Mouse (Mus musculus): ENCODE results near the gene Henmt1. TPM values are rescaled to one million over a fixed set of nuclear protein-coding genes. Genes with fewer than 3 reads are reported as not detected.

The Henmt1 gene
- polyA plus RNA-seq, 1 experiment from 2014 or later, result 0.45 TPM

GRCm38 (mm10) chr3:108933557-108933956, 6.1 kb upstream of the Henmt1 start:
- WGBS, result 91% methylated on average over 6 of the region's 6 CpGs
- no peak for ATAC-seq (ENCODE audit: low FRiP score, low TSS enrichment)
- no peaks in the 10 kb centered on the region for H3K36me3 ChIP-seq (ENCODE audit: insufficient read depth, low read length)

GRCm38 (mm10) chr3:108938691-108939090, 982 bp upstream of the Henmt1 start:
- no peak for ATAC-seq (ENCODE audit: low FRiP score, low TSS enrichment)
- Histone ChIP-seq H3K4me3 (ENCODE audit: low read length) (no peak overlapping the region), H3K27me3 (ENCODE audit: insufficient read depth, low read length) (no peaks in the 10 kb centered on the region), H3K9ac (replicated peaks; ENCODE audit: low read length) (no peak overlapping the region), H3K4me1 (ENCODE audit: insufficient read depth, low read length) (no peaks in the 10 kb centered on the region), H3K4me2 (replicated peaks; ENCODE audit: low read depth, low read length) (no peak overlapping the region), H3K27ac (ENCODE audit: low read length) (no peak overlapping the region), H3K36me3 (ENCODE audit: insufficient read depth, low read length) (no peaks in the 10 kb centered on the region), H3K9me3 (ENCODE audit: low read length) (peaks cover 12% of the 10 kb centered on the region)
- 87% methylated on average over 5 of the region's 5 CpGs for WGBS

More at GRCm38 (mm10) chr3:108933557-108933956, 6.1 kb upstream of the Henmt1 start:
- Histone ChIP-seq H3K9ac (replicated peaks; ENCODE audit: low read length) (no peak overlapping the region), H3K27ac (ENCODE audit: low read length) (no peak overlapping the region), H3K4me2 (replicated peaks; ENCODE audit: low read depth, low read length) (no peak overlapping the region), H3K4me1 (ENCODE audit: insufficient read depth, low read length) (no peaks in the 10 kb centered on the region), H3K9me3 (ENCODE audit: low read length) (peaks cover 9% of the 10 kb centered on the region), H3K4me3 (ENCODE audit: low read length) (no peak overlapping the region), H3K27me3 (ENCODE audit: insufficient read depth, low read length) (no peaks in the 10 kb centered on the region)

- Histone ChIP-seq H3K4me1 (ENCODE audit: insufficient read depth, low read length) (no peaks in the 10 kb centered on the region), H3K4me2 (replicated peaks; ENCODE audit: low read depth, low read length) (peak within 1 kb of the TSS; percentile 53), H3K36me3 (ENCODE audit: insufficient read depth, low read length) (no peaks in the 10 kb centered on the region), H3K9ac (replicated peaks; ENCODE audit: low read length) (peak within 1 kb of the TSS; percentile 46; the same call in 1 of the 2 replicates), H3K27me3 (ENCODE audit: insufficient read depth, low read length) (no peaks in the 10 kb centered on the region), H3K27ac (ENCODE audit: low read length) (no peak within 1 kb of the TSS), H3K4me3 (ENCODE audit: low read length) (peak within 1 kb of the TSS; percentile 36), H3K9me3 (ENCODE audit: low read length) (peaks cover 12% of the 10 kb centered on the region)
- 54% methylated on average over 46 of the region's 59 CpGs for WGBS
- ATAC-seq (ENCODE audit: low FRiP score, low TSS enrichment), result peak; percentile 84
These were observed 444 bp downstream of the Henmt1 start, which contains the start of gene Gm9857 for GRCm38 (mm10) chr3:108940001-108940633. Gene Gm9857 (minus strand): TSS chr3:108940445.

GRCm38 (mm10) chr3:108940996-108941395, 1.3 kb downstream of the Henmt1 start:
- 81% methylated on average over 10 of the region's 10 CpGs for WGBS
- H3K4me3 ChIP-seq (ENCODE audit: low read length), result no peak overlapping the region
- no peaks in the 10 kb centered on the region for H3K36me3 ChIP-seq (ENCODE audit: insufficient read depth, low read length)
- H3K4me1 ChIP-seq (ENCODE audit: insufficient read depth, low read length), result no peaks in the 10 kb centered on the region
- no peak overlapping the region for H3K9ac ChIP-seq (replicated peaks; ENCODE audit: low read length)
- H3K4me2 ChIP-seq (replicated peaks; ENCODE audit: low read depth, low read length), result no peak overlapping the region
- H3K27ac ChIP-seq (ENCODE audit: low read length), result no peak overlapping the region
- no peaks in the 10 kb centered on the region for H3K27me3 ChIP-seq (ENCODE audit: insufficient read depth, low read length)
- ATAC-seq (ENCODE audit: low FRiP score, low TSS enrichment), result no peak
- peaks cover 12% of the 10 kb centered on the region for H3K9me3 ChIP-seq (ENCODE audit: low read length)

DNA sequence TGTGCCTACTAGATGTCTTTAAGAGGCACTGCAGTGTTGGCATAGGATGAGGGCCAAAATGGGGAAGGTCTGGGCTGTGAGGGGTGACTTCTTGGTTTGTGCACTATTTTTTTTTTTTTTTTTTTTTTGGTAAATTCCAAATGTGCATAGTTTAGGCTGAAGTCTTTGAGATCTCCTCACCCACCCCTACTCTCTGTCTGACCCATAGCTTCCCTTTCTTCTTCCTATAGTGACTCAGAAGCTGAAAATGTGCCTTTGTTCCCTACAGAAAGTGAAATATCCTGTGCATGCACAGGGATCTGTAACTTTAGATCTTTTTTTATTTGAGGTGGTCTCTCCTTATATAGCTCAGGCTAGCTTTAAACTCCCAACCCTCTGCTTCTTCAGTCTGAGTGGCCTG, 18.3 kb downstream of the Henmt1 start:
- H3K36me3 ChIP-seq (ENCODE audit: insufficient read depth, low read length), result no peaks in the 10 kb centered on the region
- H3K4me3 ChIP-seq (ENCODE audit: low read length), result no peak overlapping the region
- no peak for ATAC-seq (ENCODE audit: low FRiP score, low TSS enrichment)
- no peak overlapping the region for H3K27ac ChIP-seq (ENCODE audit: low read length)
- H3K9me3 ChIP-seq (ENCODE audit: low read length), result no peaks in the 10 kb centered on the region
- H3K27me3 ChIP-seq (ENCODE audit: insufficient read depth, low read length), result no peaks in the 10 kb centered on the region
- 0 out of 2 replicates have a peak, but pooled peaks cover 4% of the 10 kb centered on the region for H3K4me1 ChIP-seq (ENCODE audit: insufficient read depth, low read length)
- H3K4me2 ChIP-seq (replicated peaks; ENCODE audit: low read depth, low read length), result no peak overlapping the region
- H3K9ac ChIP-seq (replicated peaks; ENCODE audit: low read length), result no peak overlapping the region

DNA sequence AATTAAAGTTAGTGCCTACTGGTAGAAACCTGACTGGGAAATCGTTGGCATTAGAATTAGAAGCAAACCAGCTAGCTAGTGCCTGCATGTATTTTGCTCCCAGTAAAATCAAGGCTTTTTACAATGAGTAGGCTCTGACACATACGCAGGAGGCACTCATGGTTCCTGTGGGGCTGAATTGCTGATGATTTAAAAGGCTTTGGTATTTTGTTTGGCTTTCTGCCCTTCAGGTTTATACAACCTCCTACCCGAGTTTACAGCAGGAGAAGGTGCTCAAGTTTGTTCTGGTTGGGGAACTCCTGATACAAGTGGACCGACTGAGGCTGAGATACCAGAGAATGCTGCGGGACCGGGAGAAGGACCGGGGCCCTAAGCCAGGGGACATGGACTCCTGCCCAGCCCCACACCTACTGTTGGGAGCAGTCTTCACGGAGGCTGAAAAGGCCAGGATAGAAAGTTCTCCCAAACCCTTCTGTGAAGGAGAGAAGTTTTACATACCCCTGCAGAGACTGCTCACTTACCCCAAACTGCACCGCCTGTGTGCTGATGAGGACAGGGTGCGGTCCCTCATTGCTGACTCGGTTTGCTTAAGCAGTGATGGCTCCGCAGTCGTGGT, 20.1 kb downstream of the Henmt1 start:
- H3K9ac ChIP-seq (replicated peaks; ENCODE audit: low read length), result no peak overlapping the region
- H3K4me3 ChIP-seq (ENCODE audit: low read length), result no peak overlapping the region
- 67% methylated on average over 13 of the region's 13 CpGs for WGBS
- H3K27me3 ChIP-seq (ENCODE audit: insufficient read depth, low read length), result no peaks in the 10 kb centered on the region
- no peaks in the 10 kb centered on the region for H3K36me3 ChIP-seq (ENCODE audit: insufficient read depth, low read length)
- 0 out of 2 replicates have a peak, but pooled peaks cover 4% of the 10 kb centered on the region for H3K4me1 ChIP-seq (ENCODE audit: insufficient read depth, low read length)
- no peak overlapping the region for H3K4me2 ChIP-seq (replicated peaks; ENCODE audit: low read depth, low read length)
- H3K9me3 ChIP-seq (ENCODE audit: low read length), result no peaks in the 10 kb centered on the region
- no peak for ATAC-seq (ENCODE audit: low FRiP score, low TSS enrichment)
- H3K27ac ChIP-seq (ENCODE audit: low read length), result no peak overlapping the region

GRCm38 (mm10) chr3:108961226-108961625, 21.6 kb downstream of the Henmt1 start:
- Histone ChIP-seq H3K9ac (replicated peaks; ENCODE audit: low read length) (no peak overlapping the region), H3K4me3 (ENCODE audit: low read length) (no peak overlapping the region), H3K36me3 (ENCODE audit: insufficient read depth, low read length) (no peaks in the 10 kb centered on the region), H3K27ac (ENCODE audit: low read length) (no peak overlapping the region), H3K4me2 (replicated peaks; ENCODE audit: low read depth, low read length) (no peak overlapping the region), H3K4me1 (ENCODE audit: insufficient read depth, low read length) (0 out of 2 replicates have a peak, but pooled peaks cover 4% of the 10 kb centered on the region), H3K27me3 (ENCODE audit: insufficient read depth, low read length) (no peaks in the 10 kb centered on the region), H3K9me3 (ENCODE audit: low read length) (no peaks in the 10 kb centered on the region)
- ATAC-seq (ENCODE audit: low FRiP score, low TSS enrichment), result peak; percentile 47; the same call in 1 of the 2 replicates
- 41% methylated on average over 7 of the region's 7 CpGs for WGBS

- Histone ChIP-seq H3K4me1 (ENCODE audit: insufficient read depth, low read length) (0 out of 2 replicates have a peak, but pooled peaks cover 4% of the 10 kb centered on the region), H3K9me3 (ENCODE audit: low read length) (no peaks in the 10 kb centered on the region), H3K4me2 (replicated peaks; ENCODE audit: low read depth, low read length) (no peak overlapping the region), H3K4me3 (ENCODE audit: low read length) (no peak overlapping the region), H3K27me3 (ENCODE audit: insufficient read depth, low read length) (no peaks in the 10 kb centered on the region), H3K9ac (replicated peaks; ENCODE audit: low read length) (no peak overlapping the region), H3K27ac (ENCODE audit: low read length) (no peak overlapping the region), H3K36me3 (ENCODE audit: insufficient read depth, low read length) (no peaks in the 10 kb centered on the region)
- ATAC-seq (ENCODE audit: low FRiP score, low TSS enrichment), result no peak
- 53% methylated on average over 6 of the region's 6 CpGs for WGBS
These were observed 22.0 kb downstream of the Henmt1 start for GRCm38 (mm10) chr3:108961655-108962054.

- no peaks in the 10 kb centered on the region for H3K9me3 ChIP-seq (ENCODE audit: low read length)
These were observed 23.6 kb downstream of the Henmt1 start for GRCm38 (mm10) chr3:108963278-108963677.

GRCm38 (mm10) chr3:108963776-108964175, 24.1 kb downstream of the Henmt1 start:
- H3K36me3 ChIP-seq (ENCODE audit: insufficient read depth, low read length), result no peaks in the 10 kb centered on the region
- H3K27me3 ChIP-seq (ENCODE audit: insufficient read depth, low read length), result no peaks in the 10 kb centered on the region
- no peak overlapping the region for H3K9ac ChIP-seq (replicated peaks; ENCODE audit: low read length)
- no peaks in the 10 kb centered on the region for H3K9me3 ChIP-seq (ENCODE audit: low read length)
- H3K4me2 ChIP-seq (replicated peaks; ENCODE audit: low read depth, low read length), result no peak overlapping the region
- no peak for ATAC-seq (ENCODE audit: low FRiP score, low TSS enrichment)
- 69% methylated on average over 3 of the region's 3 CpGs for WGBS
- H3K4me1 ChIP-seq (ENCODE audit: insufficient read depth, low read length), result 0 out of 2 replicates have a peak, but pooled peaks cover 4% of the 10 kb centered on the region
- H3K4me3 ChIP-seq (ENCODE audit: low read length), result no peak overlapping the region
- no peak overlapping the region for H3K27ac ChIP-seq (ENCODE audit: low read length)

More at GRCm38 (mm10) chr3:108963278-108963677, 23.6 kb downstream of the Henmt1 start:
- H3K27ac ChIP-seq (ENCODE audit: low read length), result no peak overlapping the region
- H3K4me2 ChIP-seq (replicated peaks; ENCODE audit: low read depth, low read length), result no peak overlapping the region
- no peaks in the 10 kb centered on the region for H3K36me3 ChIP-seq (ENCODE audit: insufficient read depth, low read length)
- no peak overlapping the region for H3K4me3 ChIP-seq (ENCODE audit: low read length)
- no peak for ATAC-seq (ENCODE audit: low FRiP score, low TSS enrichment)
- H3K4me1 ChIP-seq (ENCODE audit: insufficient read depth, low read length), result 0 out of 2 replicates have a peak, but pooled peaks cover 4% of the 10 kb centered on the region
- H3K27me3 ChIP-seq (ENCODE audit: insufficient read depth, low read length), result no peaks in the 10 kb centered on the region
- no peak overlapping the region for H3K9ac ChIP-seq (replicated peaks; ENCODE audit: low read length)
- WGBS, result 84% methylated on average over 3 of the region's 3 CpGs

All from kidney, embryonic 16.5 days (tissue).